Mouse (Mus musculus): ENCODE measurements around the gene Slit1.

Slit1 gene

DNA sequence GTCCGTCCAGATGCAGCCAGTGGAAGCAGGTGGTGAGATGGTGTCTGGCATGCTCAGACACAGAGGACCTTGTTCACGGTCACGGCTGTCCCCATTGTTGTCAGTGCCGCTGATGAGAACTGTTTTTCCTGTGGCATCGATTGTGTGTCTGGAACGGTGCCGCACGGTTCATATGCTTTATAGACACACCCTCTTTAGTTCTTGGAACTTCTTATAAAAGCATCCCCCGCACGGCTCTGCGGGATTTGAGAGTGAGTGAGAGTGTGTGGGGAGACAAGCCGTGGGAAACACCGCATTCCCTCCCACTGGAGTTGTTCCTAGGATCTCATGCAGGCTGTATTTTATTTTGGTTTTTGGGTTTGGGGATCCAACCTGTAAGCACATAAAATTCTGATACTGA lies 82.0 kb downstream of the Slit1 start:
- Histone ChIP-seq H3K36me3 (ENCODE audit: control insufficient read depth, insufficient read depth, low read length, poor library complexity, severe bottlenecking) (no peaks in the 10 kb centered on the region), H3K27me3 (ENCODE audit: control insufficient read depth, insufficient read depth, low read length, poor library complexity, severe bottlenecking) (no peaks in the 10 kb centered on the region)
- no peak for DNase-seq (ENCODE audit: low read depth, low spot score)

- Histone ChIP-seq H3K36me3 (ENCODE audit: control insufficient read depth, insufficient read depth, low read length, poor library complexity, severe bottlenecking) (no peaks in the 10 kb centered on the region), H3K27me3 (ENCODE audit: control insufficient read depth, insufficient read depth, low read length, poor library complexity, severe bottlenecking) (no peaks in the 10 kb centered on the region)
- DNase-seq (ENCODE audit: low read depth, low spot score) = peak; percentile 64
Measured at GRCm38 (mm10) chr19:41660999-41661374, 82.5 kb downstream of the Slit1 start.

DNA sequence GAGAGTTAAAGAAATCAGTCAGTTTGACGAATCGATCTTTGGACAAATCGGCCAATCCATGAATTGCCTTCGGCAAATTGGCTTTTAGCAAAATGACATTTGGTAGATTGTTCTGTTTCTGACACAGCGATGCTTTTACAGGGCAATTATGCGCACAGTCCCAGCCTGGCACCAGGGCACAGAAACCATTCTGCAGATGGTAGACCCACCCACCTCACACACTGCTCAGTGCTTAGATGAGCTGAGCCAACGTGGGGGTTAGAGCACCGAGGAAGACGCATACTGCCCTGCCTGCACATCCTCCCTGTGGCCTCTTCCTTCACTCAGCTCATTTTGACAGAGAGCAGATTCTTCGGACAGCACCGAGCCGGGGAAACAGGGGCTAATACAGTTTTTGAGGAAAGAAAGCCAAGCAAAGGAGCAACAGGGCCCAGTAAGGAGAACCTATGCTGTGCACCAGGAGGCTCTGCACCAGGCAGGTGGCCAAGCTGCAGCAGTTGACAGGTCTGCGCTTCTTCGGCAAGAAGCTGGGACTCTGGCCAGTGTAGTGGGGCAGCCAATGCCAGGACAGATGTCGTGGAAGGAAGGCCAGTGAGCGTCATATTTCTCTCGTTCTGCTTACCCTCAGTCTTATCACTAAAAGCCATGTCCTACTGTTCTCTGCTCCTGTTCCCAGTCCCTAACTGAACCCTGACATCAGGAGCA lies 83.0 kb downstream of the Slit1 start:
- no peaks in the 10 kb centered on the region for H3K27me3 ChIP-seq (ENCODE audit: control insufficient read depth, insufficient read depth, low read length, poor library complexity, severe bottlenecking)
- DNase-seq (ENCODE audit: low read depth, low spot score) = no peak

GRCm38 (mm10) chr19:41657446-41657845 lies 86.0 kb downstream of the Slit1 start:
- no peaks in the 10 kb centered on the region for H3K36me3 ChIP-seq (ENCODE audit: control insufficient read depth, insufficient read depth, low read length, poor library complexity, severe bottlenecking)
- no peak for DNase-seq (ENCODE audit: low read depth, low spot score)
- no peaks in the 10 kb centered on the region for H3K27me3 ChIP-seq (ENCODE audit: control insufficient read depth, insufficient read depth, low read length, poor library complexity, severe bottlenecking)

More for the DNA sequence above, 83.0 kb downstream of the Slit1 start:
- no peaks in the 10 kb centered on the region for H3K36me3 ChIP-seq (ENCODE audit: control insufficient read depth, insufficient read depth, low read length, poor library complexity, severe bottlenecking)

DNA sequence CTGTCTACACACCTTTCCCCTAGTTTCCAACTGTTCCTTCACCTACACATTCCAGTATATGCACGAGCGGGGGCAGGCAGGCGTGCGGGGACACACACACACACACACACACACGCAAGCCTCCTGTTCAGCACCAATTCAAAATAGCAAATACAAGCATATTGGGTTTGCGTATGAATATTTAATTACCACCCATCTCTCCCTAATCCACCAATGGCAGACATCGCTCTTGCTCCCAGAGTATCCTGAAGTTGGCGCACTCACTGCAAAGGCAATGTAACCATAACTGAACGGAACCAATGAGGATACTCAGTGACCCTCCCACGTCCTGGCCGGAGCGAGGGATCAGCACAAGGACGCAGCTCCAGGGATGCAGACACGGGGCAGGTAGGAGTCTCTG lies 86.8 kb downstream of the Slit1 start:
- Histone ChIP-seq H3K27me3 (ENCODE audit: control insufficient read depth, insufficient read depth, low read length, poor library complexity, severe bottlenecking) (no peaks in the 10 kb centered on the region), H3K36me3 (ENCODE audit: control insufficient read depth, insufficient read depth, low read length, poor library complexity, severe bottlenecking) (no peaks in the 10 kb centered on the region)
- no peak for DNase-seq (ENCODE audit: low read depth, low spot score)

- DNase-seq (ENCODE audit: low read depth, low spot score) = peak; percentile 80
- H3K36me3 ChIP-seq (ENCODE audit: control insufficient read depth, insufficient read depth, low read length, poor library complexity, severe bottlenecking) = no peaks in the 10 kb centered on the region
- H3K27me3 ChIP-seq (ENCODE audit: control insufficient read depth, insufficient read depth, low read length, poor library complexity, severe bottlenecking) = no peaks in the 10 kb centered on the region
Measured at GRCm38 (mm10) chr19:41655970-41656369, 87.5 kb downstream of the Slit1 start.

GRCm38 (mm10) chr19:41655089-41655783 lies 88.2 kb downstream of the Slit1 start:
- no peak for DNase-seq (ENCODE audit: low read depth, low spot score)
- Histone ChIP-seq H3K27me3 (ENCODE audit: control insufficient read depth, insufficient read depth, low read length, poor library complexity, severe bottlenecking) (no peaks in the 10 kb centered on the region), H3K36me3 (ENCODE audit: control insufficient read depth, insufficient read depth, low read length, poor library complexity, severe bottlenecking) (no peaks in the 10 kb centered on the region)

DNA sequence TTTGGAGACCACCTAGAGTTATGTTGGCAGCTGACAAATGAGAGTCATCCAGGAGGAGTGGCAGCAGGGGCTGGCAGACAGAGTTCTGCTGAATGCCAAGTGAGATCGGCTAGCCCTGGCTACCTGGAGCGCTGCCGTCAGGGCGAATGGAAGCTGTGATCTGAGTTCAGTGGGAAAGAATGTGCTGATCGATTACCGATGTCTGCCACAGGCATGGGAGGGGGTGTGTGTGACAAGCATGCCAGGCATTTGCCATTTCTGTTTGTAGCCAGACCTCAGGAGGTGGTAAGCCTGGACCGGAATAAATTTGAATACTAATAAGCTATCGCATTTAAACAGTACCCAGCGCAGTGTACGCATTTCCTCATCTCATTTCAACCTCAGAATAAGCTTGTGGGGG lies 91.5 kb downstream of the Slit1 start:
- DNase-seq (ENCODE audit: low read depth, low spot score) = no peak
- Histone ChIP-seq H3K36me3 (ENCODE audit: control insufficient read depth, insufficient read depth, low read length, poor library complexity, severe bottlenecking) (no peaks in the 10 kb centered on the region), H3K27me3 (ENCODE audit: control insufficient read depth, insufficient read depth, low read length, poor library complexity, severe bottlenecking) (no peaks in the 10 kb centered on the region)

- peak; percentile 36 for DNase-seq (ENCODE audit: low read depth, low spot score)
- no peaks in the 10 kb centered on the region for H3K36me3 ChIP-seq (ENCODE audit: control insufficient read depth, insufficient read depth, low read length, poor library complexity, severe bottlenecking)
- H3K27me3 ChIP-seq (ENCODE audit: control insufficient read depth, insufficient read depth, low read length, poor library complexity, severe bottlenecking) = no peaks in the 10 kb centered on the region
Measured at GRCm38 (mm10) chr19:41649394-41649793, 94.1 kb downstream of the Slit1 start.

GRCm38 (mm10) chr19:41646947-41647631 lies 96.4 kb downstream of the Slit1 start:
- Histone ChIP-seq H3K27me3 (ENCODE audit: control insufficient read depth, insufficient read depth, low read length, poor library complexity, severe bottlenecking) (no peaks in the 10 kb centered on the region), H3K36me3 (ENCODE audit: control insufficient read depth, insufficient read depth, low read length, poor library complexity, severe bottlenecking) (no peaks in the 10 kb centered on the region)
- peak; percentile 91 for DNase-seq (ENCODE audit: low read depth, low spot score)

- Histone ChIP-seq H3K36me3 (ENCODE audit: control insufficient read depth, insufficient read depth, low read length, poor library complexity, severe bottlenecking) (no peaks in the 10 kb centered on the region), H3K27me3 (ENCODE audit: control insufficient read depth, insufficient read depth, low read length, poor library complexity, severe bottlenecking) (no peaks in the 10 kb centered on the region)
- peak; percentile 85 for DNase-seq (ENCODE audit: low read depth, low spot score)
Measured at GRCm38 (mm10) chr19:41643010-41643409, 100.5 kb downstream of the Slit1 start.

DNA sequence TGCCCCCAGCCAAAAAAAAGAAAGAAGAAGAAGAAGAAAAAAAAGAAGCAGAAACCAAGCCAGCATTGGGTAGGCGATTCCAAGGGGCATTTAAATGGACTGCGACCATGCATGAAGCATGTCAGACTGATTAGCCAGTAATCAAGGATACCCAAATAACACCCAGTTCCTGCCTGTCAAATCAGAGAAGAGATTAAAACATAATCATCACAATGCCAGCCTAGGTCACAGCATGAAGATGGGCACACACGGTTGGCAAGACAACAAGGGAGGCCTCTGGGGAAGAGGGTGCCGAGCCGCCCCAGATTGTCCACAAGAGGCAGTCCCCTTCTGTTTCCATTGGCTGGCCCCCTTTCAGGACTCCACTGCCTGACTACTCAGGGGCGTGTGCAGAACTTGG lies 108.5 kb downstream of the Slit1 start:
- H3K27me3 ChIP-seq (ENCODE audit: control insufficient read depth, insufficient read depth, low read length, poor library complexity, severe bottlenecking) = no peaks in the 10 kb centered on the region
- H3K36me3 ChIP-seq (ENCODE audit: control insufficient read depth, insufficient read depth, low read length, poor library complexity, severe bottlenecking) = no peaks in the 10 kb centered on the region
- no peak for DNase-seq (ENCODE audit: low read depth, low spot score)

DNA sequence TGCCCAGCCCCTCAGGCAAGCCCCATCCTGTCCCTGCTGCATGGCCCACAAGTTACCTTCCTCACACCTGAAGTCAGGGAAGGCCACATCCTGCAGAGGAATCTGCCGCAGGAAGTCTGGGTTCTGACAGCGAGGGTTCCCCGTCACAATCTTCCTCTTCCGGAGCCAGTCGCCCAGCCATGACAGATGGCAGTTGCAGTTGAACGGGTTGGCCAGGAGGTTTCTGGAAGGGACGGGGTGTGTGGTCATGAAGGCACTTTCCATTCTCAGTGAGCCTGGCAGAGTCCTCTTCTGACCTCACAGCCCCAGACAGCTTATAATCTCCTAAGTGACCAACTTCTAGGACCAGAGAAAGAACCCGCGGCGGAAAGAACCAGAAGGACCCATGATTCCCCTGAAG lies 109.4 kb downstream of the Slit1 start:
- Histone ChIP-seq H3K36me3 (ENCODE audit: control insufficient read depth, insufficient read depth, low read length, poor library complexity, severe bottlenecking) (no peaks in the 10 kb centered on the region), H3K27me3 (ENCODE audit: control insufficient read depth, insufficient read depth, low read length, poor library complexity, severe bottlenecking) (no peaks in the 10 kb centered on the region)
- peak; percentile 56 for DNase-seq (ENCODE audit: low read depth, low spot score)

- Histone ChIP-seq H3K27me3 (ENCODE audit: control insufficient read depth, insufficient read depth, low read length, poor library complexity, severe bottlenecking) (no peaks in the 10 kb centered on the region), H3K36me3 (ENCODE audit: control insufficient read depth, insufficient read depth, low read length, poor library complexity, severe bottlenecking) (no peaks in the 10 kb centered on the region)
- DNase-seq (ENCODE audit: low read depth, low spot score) = peak; percentile 81
Measured at GRCm38 (mm10) chr19:41629532-41629931, 113.9 kb downstream of the Slit1 start.

GRCm38 (mm10) chr19:41628970-41629369 lies 114.5 kb downstream of the Slit1 start:
- no peak for DNase-seq (ENCODE audit: low read depth, low spot score)
- H3K36me3 ChIP-seq (ENCODE audit: control insufficient read depth, insufficient read depth, low read length, poor library complexity, severe bottlenecking) = no peaks in the 10 kb centered on the region
- no peaks in the 10 kb centered on the region for H3K27me3 ChIP-seq (ENCODE audit: control insufficient read depth, insufficient read depth, low read length, poor library complexity, severe bottlenecking)
